ENCODE assay signal across 30 mouse cellular contexts in genomic region chr5:99606164-99606858, GRCm38 (mm10).
DNase-seq lines count a peak whose midpoint lies in the region; ATAC-seq lines count a peak whose summit lies in the region.
"Had no signal": no experiment of that assay in that cellular context is flagged by ENCODE, and none has a peak within 500 bp of the region (broad histone marks: within the 10 kb centered on the region; RNA-seq: fewer than 3 reads in every experiment).

No protein-coding gene starts in this region.

- no peak overlapping the region for H3K4me3 ChIP-seq in forebrain, embryonic 15.5 days
- H3K4me3 ChIP-seq in forebrain, embryonic 14.5 days (ENCODE audit: low read depth, low read length) = no peak overlapping the region
- no peak overlapping the region for H3K4me3 ChIP-seq in midbrain, embryonic 11.5 days (ENCODE audit: low read depth, low read length)
- no peak overlapping the region for H3K4me3 ChIP-seq in midbrain, embryonic 15.5 days
- H3K4me3 ChIP-seq in forebrain, embryonic 16.5 days (replicated peaks; ENCODE audit: low read length) = no peak overlapping the region
- no peak overlapping the region for H3K4me3 ChIP-seq in neural tube, embryonic 15.5 days (replicated peaks)
- H3K4me3 ChIP-seq: gastrocnemius, adult 2 months; heart, adult 2 months; heart, embryonic 15.5 days; hindbrain, embryonic 12.5 days; limb, embryonic 13.5 days; megakaryocyte, embryonic 14.5 days had no signal

- peaks cover 3% of the 10 kb centered on the region; the same call in 1 of the 2 replicates for H3K4me1 ChIP-seq in forebrain, embryonic 15.5 days
- peaks cover 2% of the 10 kb centered on the region; the same call in 1 of the 2 replicates for H3K4me1 ChIP-seq in forebrain, embryonic 14.5 days (ENCODE audit: control insufficient read depth, insufficient read depth, low read length)
- no peaks in the 10 kb centered on the region for H3K4me1 ChIP-seq in midbrain, embryonic 11.5 days (ENCODE audit: control insufficient read depth, insufficient read depth, low read length)
- peaks cover 8% of the 10 kb centered on the region for H3K4me1 ChIP-seq in midbrain, embryonic 15.5 days
- no peaks in the 10 kb centered on the region for H3K4me1 ChIP-seq in forebrain, embryonic 16.5 days (replicated peaks; ENCODE audit: control insufficient read depth, insufficient read depth, low read length)
- H3K4me1 ChIP-seq in neural tube, embryonic 15.5 days = peaks cover 28% of the 10 kb centered on the region
- H3K4me1 ChIP-seq: heart, embryonic 15.5 days had no signal

- no peaks in the 10 kb centered on the region for H3K36me3 ChIP-seq in forebrain, embryonic 15.5 days
- no peaks in the 10 kb centered on the region for H3K36me3 ChIP-seq in forebrain, embryonic 14.5 days (ENCODE audit: control insufficient read depth, insufficient read depth, low read length)
- H3K36me3 ChIP-seq in midbrain, embryonic 11.5 days (ENCODE audit: control insufficient read depth, insufficient read depth, low read length) = no peaks in the 10 kb centered on the region
- no peaks in the 10 kb centered on the region for H3K36me3 ChIP-seq in midbrain, embryonic 15.5 days (replicated peaks)
- no peaks in the 10 kb centered on the region for H3K36me3 ChIP-seq in forebrain, embryonic 16.5 days (ENCODE audit: control insufficient read depth, insufficient read depth)
- H3K36me3 ChIP-seq in neural tube, embryonic 15.5 days = no peaks in the 10 kb centered on the region
- H3K36me3 ChIP-seq: heart, embryonic 15.5 days; hindbrain, embryonic 12.5 days; limb, embryonic 13.5 days had no signal

- peak overlapping the region; percentile 46 for H3K27ac ChIP-seq in forebrain, embryonic 15.5 days (replicated peaks)
- no peak overlapping the region for H3K27ac ChIP-seq in forebrain, embryonic 14.5 days (ENCODE audit: low read depth, low read length)
- H3K27ac ChIP-seq in midbrain, embryonic 11.5 days (ENCODE audit: low read depth, low read length) = no peak overlapping the region
- no peak overlapping the region for H3K27ac ChIP-seq in midbrain, embryonic 15.5 days
- peak overlapping the region; percentile 41; the same call in 1 of the 2 replicates for H3K27ac ChIP-seq in forebrain, embryonic 16.5 days (ENCODE audit: low read length)
- no peak overlapping the region for H3K27ac ChIP-seq in neural tube, embryonic 15.5 days (replicated peaks)
- H3K27ac ChIP-seq: gastrocnemius, adult 2 months; heart, adult 2 months; heart, embryonic 15.5 days; hindbrain, embryonic 12.5 days; limb, embryonic 13.5 days had no signal

- no peak overlapping the region for H3K4me2 ChIP-seq in forebrain, embryonic 15.5 days (replicated peaks)
- H3K4me2 ChIP-seq in forebrain, embryonic 14.5 days (ENCODE audit: low read length) = no peak overlapping the region
- H3K4me2 ChIP-seq in midbrain, embryonic 11.5 days = no peak overlapping the region
- H3K4me2 ChIP-seq in midbrain, embryonic 15.5 days = no peak overlapping the region
- no peak overlapping the region for H3K4me2 ChIP-seq in forebrain, embryonic 16.5 days (ENCODE audit: low read length)
- no peak overlapping the region for H3K4me2 ChIP-seq in neural tube, embryonic 15.5 days
- H3K4me2 ChIP-seq: heart, embryonic 15.5 days; hindbrain, embryonic 12.5 days; limb, embryonic 13.5 days; liver, embryonic 11.5 days had no signal

- no peak for DNase-seq in forebrain, embryonic 14.5 days (ENCODE audit: low spot score)
- peak; percentile 75 for DNase-seq in midbrain, embryonic 11.5 days (ENCODE audit: low spot score, missing footprints)
- no peak for DNase-seq in lung, adult 18-20 months
- DNase-seq: adrenal gland, postnatal 10 days; cerebellum, adult 11 months; cerebellum, adult 9-10 months; cerebellum, postnatal 36 days; gastrocnemius, adult 2 months; gastrocnemius, postnatal 36 days; heart, adult 2 months; kidney, adult 11 months; kidney, postnatal 14 days; layer of hippocampus, adult 9-11 months; lung, postnatal 4 days; right cerebral cortex, postnatal 25 days; spleen, adult 18-20 months; thymus, adult 2 months; thymus, postnatal 36 days had no signal

- H3K9me3 ChIP-seq in forebrain, embryonic 15.5 days = no peaks in the 10 kb centered on the region
- no peaks in the 10 kb centered on the region for H3K9me3 ChIP-seq in forebrain, embryonic 14.5 days (replicated peaks; ENCODE audit: control insufficient read depth, low read length)
- no peaks in the 10 kb centered on the region for H3K9me3 ChIP-seq in midbrain, embryonic 11.5 days (ENCODE audit: control insufficient read depth, low read length)
- no peaks in the 10 kb centered on the region for H3K9me3 ChIP-seq in midbrain, embryonic 15.5 days
- H3K9me3 ChIP-seq in forebrain, embryonic 16.5 days (ENCODE audit: control insufficient read depth, low read length) = no peaks in the 10 kb centered on the region
- H3K9me3 ChIP-seq in neural tube, embryonic 15.5 days (replicated peaks) = no peaks in the 10 kb centered on the region
- H3K9me3 ChIP-seq: heart, embryonic 15.5 days; hindbrain, embryonic 12.5 days; limb, embryonic 13.5 days; megakaryocyte, embryonic 14.5 days had no signal

- no peaks in the 10 kb centered on the region; the same call in none of the 2 replicates for H3K27me3 ChIP-seq in forebrain, embryonic 15.5 days
- no peaks in the 10 kb centered on the region for H3K27me3 ChIP-seq in forebrain, embryonic 14.5 days (replicated peaks; ENCODE audit: control insufficient read depth, insufficient read depth, low read length)
- H3K27me3 ChIP-seq in midbrain, embryonic 11.5 days (ENCODE audit: control insufficient read depth, insufficient read depth, low read length) = peaks cover 15% of the 10 kb centered on the region
- peaks cover 9% of the 10 kb centered on the region; the same call in 1 of the 2 replicates for H3K27me3 ChIP-seq in midbrain, embryonic 15.5 days (replicated peaks)
- no peaks in the 10 kb centered on the region for H3K27me3 ChIP-seq in forebrain, embryonic 16.5 days (replicated peaks; ENCODE audit: control insufficient read depth, insufficient read depth, low read length)
- H3K27me3 ChIP-seq in neural tube, embryonic 15.5 days (replicated peaks) = no peaks in the 10 kb centered on the region
- H3K27me3 ChIP-seq: Patski had no signal

- H3K9ac ChIP-seq in forebrain, embryonic 15.5 days (replicated peaks) = no peak overlapping the region
- no peak overlapping the region for H3K9ac ChIP-seq in forebrain, embryonic 14.5 days (ENCODE audit: low read length)
- H3K9ac ChIP-seq in midbrain, embryonic 11.5 days (ENCODE audit: low read length) = no peak overlapping the region
- no peak overlapping the region for H3K9ac ChIP-seq in midbrain, embryonic 15.5 days
- H3K9ac ChIP-seq in forebrain, embryonic 16.5 days (replicated peaks; ENCODE audit: low read depth, low read length) = no peak overlapping the region
- no peak overlapping the region for H3K9ac ChIP-seq in neural tube, embryonic 15.5 days (replicated peaks)
- H3K9ac ChIP-seq: heart, embryonic 15.5 days; hindbrain, embryonic 12.5 days; limb, embryonic 13.5 days had no signal

- 0 out of 2 replicates have a peak, but pooled peaks have one; percentile 24 for ATAC-seq in forebrain, embryonic 15.5 days (replicated peaks)
- no peak for ATAC-seq in forebrain, embryonic 14.5 days
- ATAC-seq in midbrain, embryonic 11.5 days (ENCODE audit: low FRiP score) = no peak
- no peak for ATAC-seq in midbrain, embryonic 15.5 days (replicated peaks)
- ATAC-seq in forebrain, embryonic 16.5 days = peak; percentile 62
- 0 out of 2 replicates have a peak, but pooled peaks have one; percentile 16 for ATAC-seq in neural tube, embryonic 15.5 days (ENCODE audit: low FRiP score)
- ATAC-seq: inflammation-experienced regulatory T-cells, adult 6 months; midbrain, embryonic 16.5 days; Patski had no signal

- WGBS in forebrain, embryonic 15.5 days = 69% methylated on average over 15 of the region's 15 CpGs
- 75% methylated on average over 15 of the region's 15 CpGs for WGBS in forebrain, embryonic 14.5 days
- 85% methylated on average over 15 of the region's 15 CpGs for WGBS in midbrain, embryonic 11.5 days
- 68% methylated on average over 15 of the region's 15 CpGs for WGBS in midbrain, embryonic 15.5 days
- 71% methylated on average over 15 of the region's 15 CpGs for WGBS in forebrain, embryonic 16.5 days
- WGBS in neural tube, embryonic 15.5 days = 60% methylated on average over 15 of the region's 15 CpGs

Comparison
In these comparisons a context has a peak if more than half of its experiments do, and no peak if none do; other contexts are left out.
1. ATAC-seq: peak in forebrain, embryonic 15.5 days (single experiment), forebrain, embryonic 16.5 days (single experiment) and neural tube, embryonic 15.5 days (single experiment); none in forebrain, embryonic 14.5 days (single experiment), midbrain, embryonic 11.5 days (single experiment) and midbrain, embryonic 15.5 days (single experiment).
2. H3K27ac ChIP-seq: peak in forebrain, embryonic 15.5 days (single experiment) and forebrain, embryonic 16.5 days (single experiment); none in forebrain, embryonic 14.5 days (single experiment), midbrain, embryonic 11.5 days (single experiment), midbrain, embryonic 15.5 days (single experiment) and neural tube, embryonic 15.5 days (single experiment).